10 mouse cellular contexts compared by ENCODE assay signal in genomic region chr10:117925611-117926555, GRCm38 (mm10).
DNase-seq lines count a peak whose midpoint lies in the region; ATAC-seq lines count a peak whose summit lies in the region.
"Had no signal": no experiment of that assay in that cellular context is flagged by ENCODE, and none has a peak within 500 bp of the region (broad histone marks: within the 10 kb centered on the region; RNA-seq: fewer than 3 reads in every experiment).

No protein-coding gene starts in this region.

- peak; percentile 23 for DNase-seq in kidney, adult 18-20 months
- DNase-seq in ES-CJ7 (ENCODE audit: low read depth, low spot score): peak; percentile 80
- DNase-seq in adipocyte (ENCODE audit: low spot score): no peak
- no peak for DNase-seq in gastrocnemius, postnatal 36 days
- DNase-seq in MN1 (ENCODE audit: low spot score): no peak
- DNase-seq: cerebellum, adult 11 months had no signal

- no peaks in the 10 kb centered on the region for H3K4me1 ChIP-seq in kidney, embryonic 14.5 days (ENCODE audit: control insufficient read depth, insufficient read depth, low read length)
- H3K4me1 ChIP-seq in megakaryocyte, embryonic 14.5 days: peaks cover 90% of the 10 kb centered on the region

- WGBS in kidney, embryonic 14.5 days: 90% methylated on average over 31 of the region's 31 CpGs

- H3K27me3 ChIP-seq in kidney, embryonic 14.5 days (ENCODE audit: control insufficient read depth, insufficient read depth, low read length): no peaks in the 10 kb centered on the region
- no peaks in the 10 kb centered on the region for H3K27me3 ChIP-seq in megakaryocyte, embryonic 14.5 days (replicated peaks)

- H3K4me2 ChIP-seq in kidney, embryonic 14.5 days (replicated peaks; ENCODE audit: low read depth, low read length): no peak overlapping the region
- H3K4me2 ChIP-seq: hindbrain, embryonic 14.5 days had no signal

- no peaks in the 10 kb centered on the region for H3K36me3 ChIP-seq in kidney, embryonic 14.5 days (ENCODE audit: control insufficient read depth, insufficient read depth, low read length)
- peaks cover 22% of the 10 kb centered on the region for H3K36me3 ChIP-seq in megakaryocyte, embryonic 14.5 days (replicated peaks; ENCODE audit: low read length)

- ATAC-seq in kidney, embryonic 14.5 days (ENCODE audit: low FRiP score, low TSS enrichment): no peak
- peak; percentile 87 for ATAC-seq in inflammation-experienced regulatory T-cells, adult 6 months

- H3K27ac ChIP-seq in kidney, embryonic 14.5 days (ENCODE audit: low read depth, low read length): no peak overlapping the region
- H3K27ac ChIP-seq: hindbrain, embryonic 14.5 days had no signal

- H3K4me3 ChIP-seq in kidney, embryonic 14.5 days (ENCODE audit: low read length): no peak overlapping the region
- H3K4me3 ChIP-seq in megakaryocyte, embryonic 14.5 days (replicated peaks): peak overlapping the region; percentile 18

- intact Hi-C loops in gastrocnemius, postnatal 36 days (cut with DNase I): no loop called here

- H3K9ac ChIP-seq in kidney, embryonic 14.5 days (ENCODE audit: low read depth, low read length): no peak overlapping the region
- H3K9ac ChIP-seq: hindbrain, embryonic 14.5 days had no signal

- no peaks in the 10 kb centered on the region for H3K9me3 ChIP-seq in kidney, embryonic 14.5 days (ENCODE audit: control insufficient read depth, low read length)
- peaks cover 13% of the 10 kb centered on the region for H3K9me3 ChIP-seq in megakaryocyte, embryonic 14.5 days

Comparison
In these comparisons a context has a peak if more than half of its experiments do, and no peak if none do; other contexts are left out.
1. DNase-seq: peak in kidney, adult 18-20 months (single experiment) and ES-CJ7 (single experiment); none in adipocyte (single experiment), gastrocnemius, postnatal 36 days (0 of 2) and MN1 (single experiment).